Comparison of ENCODE assay signal across 24 mouse cellular contexts in genomic region chr4:150344526-150344925, GRCm38 (mm10).
DNase-seq lines count a peak whose midpoint lies in the region; ATAC-seq and TF ChIP-seq lines count a peak whose summit lies in the region.
"Had no signal": no experiment of that assay in that cellular context is flagged by ENCODE, and none has a peak within 500 bp of the region (broad histone marks: within the 10 kb centered on the region; RNA-seq: fewer than 3 reads in every experiment).

No protein-coding gene starts in this region.

- no peak for TF ChIP-seq CTCF in C2C12 (IDR thresholded peaks at IDR 0.05; ENCODE audit: control insufficient read depth, insufficient read depth, insufficient read length)
- no peak for TF ChIP-seq CTCF in embryonic fibroblast, embryonic 13.5 days (IDR thresholded peaks at IDR 0.05; ENCODE audit: borderline replicate concordance, insufficient read depth, low read length)

- peak; percentile 49 for DNase-seq in retina, postnatal 1 day
- DNase-seq in retina, embryonic 14.5 days (ENCODE audit: low spot score): no peak
- no peak for DNase-seq in embryo, embryonic 9.5 days (ENCODE audit: extremely low spot score)
- DNase-seq: adrenal gland, adult 2 months; adrenal gland, postnatal 14 days; cerebellum, adult 11 months; cerebellum, adult 2 months; cerebellum, adult 9-11 months; cerebellum, postnatal 36 days; embryo, embryonic 11 days; forebrain, postnatal 0 days; gastrocnemius, postnatal 25 days; heart, adult 2 months; kidney, adult 11 months had no signal

- no peaks in the 10 kb centered on the region for H3K9me3 ChIP-seq in hindbrain, embryonic 13.5 days
- no peaks in the 10 kb centered on the region for H3K9me3 ChIP-seq in hindbrain, embryonic 12.5 days (replicated peaks)

- no peak overlapping the region for H3K9ac ChIP-seq in hindbrain, embryonic 13.5 days
- H3K9ac ChIP-seq in hindbrain, embryonic 12.5 days: no peak overlapping the region
- H3K9ac ChIP-seq: forebrain, postnatal 0 days; hindbrain, embryonic 14.5 days had no signal

- TF ChIP-seq POLR2A in embryonic fibroblast, embryonic 13.5 days (IDR thresholded peaks at IDR 0.05; ENCODE audit: low read depth, low read length): no peak

- no peaks in the 10 kb centered on the region for H3K36me3 ChIP-seq in hindbrain, embryonic 13.5 days
- no peaks in the 10 kb centered on the region for H3K36me3 ChIP-seq in hindbrain, embryonic 12.5 days
- H3K36me3 ChIP-seq in C2C12 (ENCODE audit: control insufficient read depth, insufficient read depth): no peaks in the 10 kb centered on the region

- H3K79me3 ChIP-seq in C2C12 (ENCODE audit: low read depth): peaks cover 32% of the 10 kb centered on the region

- H3K27me3 ChIP-seq in hindbrain, embryonic 13.5 days: no peaks in the 10 kb centered on the region
- H3K27me3 ChIP-seq in hindbrain, embryonic 12.5 days: no peaks in the 10 kb centered on the region
- no peaks in the 10 kb centered on the region for H3K27me3 ChIP-seq in C2C12 (ENCODE audit: control insufficient read depth, insufficient read depth, insufficient read length)

- 88% methylated on average over 3 of the region's 3 CpGs for WGBS in hindbrain, embryonic 13.5 days
- 89% methylated on average over 3 of the region's 3 CpGs for WGBS in hindbrain, embryonic 12.5 days

- H3K4me2 ChIP-seq in hindbrain, embryonic 13.5 days: no peak overlapping the region
- H3K4me2 ChIP-seq in hindbrain, embryonic 12.5 days (replicated peaks): no peak overlapping the region
- H3K4me2 ChIP-seq: heart, embryonic 11.5 days; hindbrain, embryonic 14.5 days had no signal

- no peak for ATAC-seq in hindbrain, embryonic 13.5 days (ENCODE audit: low FRiP score)
- no peak for ATAC-seq in hindbrain, embryonic 12.5 days (ENCODE audit: low FRiP score)
- no peak for ATAC-seq in frontal cortex, adult (ENCODE audit: low TSS enrichment)
- ATAC-seq: forebrain, embryonic 14.5 days; forebrain, postnatal 0 days; hindbrain, postnatal 0 days; inflammation-experienced regulatory T-cells, adult 6 months had no signal

- peak overlapping the region; percentile 40 for H3ac ChIP-seq in C2C12 (ENCODE audit: control insufficient read depth, insufficient read length, low read depth)

- H3K4me3 ChIP-seq in hindbrain, embryonic 13.5 days: no peak overlapping the region
- H3K4me3 ChIP-seq in hindbrain, embryonic 12.5 days: no peak overlapping the region
- H3K4me3 ChIP-seq in C2C12 (ENCODE audit: insufficient read depth, poor library complexity, severe bottlenecking): no peak overlapping the region
- no peak overlapping the region for H3K4me3 ChIP-seq in embryonic fibroblast, embryonic 13.5 days (ENCODE audit: insufficient read depth, low read length)
- H3K4me3 ChIP-seq: heart, adult 2 months had no signal

- H3K4me1 ChIP-seq in hindbrain, embryonic 13.5 days (replicated peaks): peaks cover 58% of the 10 kb centered on the region
- H3K4me1 ChIP-seq in hindbrain, embryonic 12.5 days: peaks cover 37% of the 10 kb centered on the region
- peaks cover 2% of the 10 kb centered on the region for H3K4me1 ChIP-seq in embryonic fibroblast, embryonic 13.5 days (ENCODE audit: control insufficient read depth, insufficient read depth, low read length)

- H3K79me2 ChIP-seq in C2C12 (ENCODE audit: control insufficient read depth, insufficient read depth): peaks cover 82% of the 10 kb centered on the region

- H3K27ac ChIP-seq in hindbrain, embryonic 13.5 days: peak overlapping the region; percentile 18; the same call in 1 of the 2 replicates
- H3K27ac ChIP-seq in hindbrain, embryonic 12.5 days: no peak overlapping the region
- peak overlapping the region; percentile 21; the same call in 1 of the 2 replicates for H3K27ac ChIP-seq in embryonic fibroblast, embryonic 13.5 days (ENCODE audit: insufficient read depth, low read length)
- H3K27ac ChIP-seq: heart, adult 2 months; hindbrain, embryonic 14.5 days; hindbrain, postnatal 0 days had no signal

TF ChIP-seq in C2C12, 6 proteins besides CTCF, POLR2A, EP300 and RAD21:
- no peak for TF ChIP-seq MYOG (IDR thresholded peaks at IDR 0.05; ENCODE audit: control insufficient read depth, extremely low read depth, insufficient read length)
- no peak for TF ChIP-seq CEBPB (IDR thresholded peaks at IDR 0.05; ENCODE audit: low read depth)
